Mouse (Mus musculus): Measurements from ENCODE around the gene Med26. TPM values are rescaled to one million over a fixed set of nuclear protein-coding genes. Genes with fewer than 3 reads are reported as not detected.

The Med26 gene
- total RNA-seq, 2 experiments from 2014 or later: 8.5 to 9.8 TPM

DNA sequence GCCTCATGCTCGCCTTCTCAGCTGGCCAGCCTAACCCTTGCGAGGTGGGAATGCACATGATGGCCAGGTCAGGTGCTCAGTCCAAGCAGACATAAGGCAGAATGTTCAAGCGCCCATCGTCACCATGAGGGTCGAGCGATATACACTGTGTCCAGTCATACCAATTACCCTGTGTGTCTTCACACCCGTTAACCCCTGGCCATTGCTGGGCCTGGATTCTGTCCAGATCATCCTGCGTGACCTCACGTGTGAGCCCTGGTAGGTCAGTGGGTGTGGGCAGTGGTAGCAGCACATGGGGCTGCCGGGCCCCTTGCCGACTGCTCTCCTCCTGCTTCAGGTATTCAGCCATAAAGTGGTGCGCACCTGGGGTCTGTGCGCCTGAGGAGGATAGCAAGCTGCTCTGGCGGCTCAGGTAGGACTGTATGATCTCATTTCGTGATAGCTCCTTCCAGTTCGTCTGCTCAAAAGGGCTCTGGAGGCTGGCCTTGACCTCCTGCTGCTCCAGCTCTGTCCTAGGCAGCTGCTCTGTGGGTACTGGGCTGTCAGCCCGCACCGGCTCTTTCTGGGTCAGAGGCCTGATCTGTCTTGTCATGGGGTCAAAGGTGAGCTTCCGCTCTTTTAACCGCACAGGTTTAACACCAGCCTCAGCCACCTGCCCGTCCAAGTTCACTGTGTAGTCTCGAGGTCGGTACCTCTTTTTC lies 52.5 kb downstream of the Med26 start:
- intact Hi-C loops (cut with DNase I): no loop called here
- DNase-seq (ENCODE audit: low spot score in 2 of 2): no peak

DNA sequence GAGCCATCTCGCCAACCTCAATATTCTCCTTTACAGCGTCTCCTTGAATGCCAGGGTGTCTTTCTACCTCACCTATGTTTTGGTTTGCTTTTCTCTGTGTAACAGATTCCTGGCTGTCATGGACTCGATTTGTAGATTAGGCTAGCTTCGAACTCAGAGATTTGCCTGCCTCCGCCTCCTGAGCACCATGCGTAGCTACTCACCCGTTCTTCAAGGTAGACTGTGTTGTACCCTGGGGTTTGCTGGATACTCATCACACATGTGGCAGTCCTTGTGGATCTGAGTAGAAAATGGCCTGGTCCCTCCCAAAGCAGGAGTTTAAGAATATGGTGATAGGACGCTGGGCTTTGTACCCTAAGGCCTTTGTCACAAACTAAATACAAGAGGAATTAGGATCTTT lies 54.7 kb downstream of the Med26 start:
- intact Hi-C loops (cut with DNase I): no loop called here
- no peak for DNase-seq (ENCODE audit: low spot score in 2 of 2)

DNA sequence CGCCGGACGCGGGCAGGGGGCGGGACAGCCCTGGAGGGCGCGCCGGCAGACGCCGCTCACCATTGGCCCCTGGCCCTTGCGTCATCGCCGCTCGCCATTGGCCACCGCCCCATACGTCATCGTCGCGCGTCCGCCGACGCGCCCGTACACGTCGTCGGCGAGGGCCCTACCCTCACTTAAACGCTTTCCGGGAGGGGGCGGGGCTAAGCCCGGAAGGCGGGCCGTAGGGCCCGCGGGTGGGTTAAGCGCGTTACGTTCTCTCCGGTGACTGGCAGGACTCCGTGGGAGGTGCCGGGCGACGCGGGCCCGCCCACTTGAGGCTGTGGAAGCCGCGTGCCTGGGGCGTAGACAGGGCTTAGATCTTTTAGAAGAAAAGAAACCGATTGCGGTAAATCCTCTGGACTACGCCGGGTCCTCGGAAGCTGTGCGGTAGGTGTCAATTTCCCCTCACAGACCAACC lies 55.4 kb downstream of the Med26 start:
- peak; percentile 99 for DNase-seq (ENCODE audit: low spot score in 2 of 2)
- intact Hi-C loops (cut with DNase I): loop anchor here (1.0 kb wide), 1 partner anchor 56 kb away; the partner anchor contains the start of gene Med26

DNA sequence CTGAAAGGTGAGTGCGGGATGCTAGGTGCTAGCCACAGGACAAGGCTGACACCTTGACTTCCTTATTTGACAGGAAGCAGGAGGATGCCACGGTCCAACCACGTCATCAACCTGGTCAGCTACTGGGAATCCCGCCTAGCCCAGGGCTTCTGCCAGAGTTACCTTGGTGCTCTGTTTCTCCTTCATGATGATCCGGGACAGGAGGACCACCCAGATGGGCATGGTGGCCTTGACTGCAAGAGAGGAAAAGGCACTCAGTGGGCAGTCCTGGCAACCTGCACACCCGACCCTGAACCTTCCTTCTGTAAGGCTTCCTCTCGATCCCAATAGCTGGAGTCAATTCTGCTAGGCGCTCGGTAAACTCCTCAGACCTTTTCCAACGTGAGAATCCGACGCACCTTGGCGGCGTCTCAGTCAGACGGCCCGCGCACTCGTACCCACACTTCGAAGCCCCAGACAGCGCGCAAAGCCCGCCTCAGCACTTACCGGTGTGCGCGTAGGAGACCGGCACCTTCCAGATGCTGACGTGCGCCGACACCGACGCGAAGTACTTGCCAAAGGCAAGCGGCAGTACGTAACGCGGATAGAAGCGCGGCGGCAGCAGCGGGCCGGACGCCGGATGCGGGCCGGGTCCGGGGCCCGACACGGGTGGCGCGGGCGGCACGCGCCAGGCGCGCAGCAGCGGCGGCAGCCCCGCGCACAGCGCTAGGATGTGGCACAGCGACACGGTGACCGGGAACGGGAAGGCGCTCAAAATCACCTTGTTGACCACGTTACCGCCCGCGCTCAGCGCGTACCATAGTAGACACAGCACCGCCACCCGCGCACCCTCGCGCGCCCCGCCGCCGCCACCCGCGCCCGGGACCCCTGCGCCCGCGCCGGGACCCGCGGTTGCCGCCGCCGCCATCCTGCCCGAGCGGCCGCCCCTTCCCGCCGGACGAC lies 56.1 kb downstream of the Med26 start, which contains the start of gene Slc35e1:
Slc35e1 (minus strand) TSS at position 935 of the 942 bp plus-strand sequence.
- DNase-seq (ENCODE audit: low spot score in 2 of 2): peak; percentile 42 to 54
- intact Hi-C loops (cut with DNase I): loop anchor here (1.0 kb wide), 1 partner anchor 56 kb away; the partner anchor contains the start of gene Med26

DNA sequence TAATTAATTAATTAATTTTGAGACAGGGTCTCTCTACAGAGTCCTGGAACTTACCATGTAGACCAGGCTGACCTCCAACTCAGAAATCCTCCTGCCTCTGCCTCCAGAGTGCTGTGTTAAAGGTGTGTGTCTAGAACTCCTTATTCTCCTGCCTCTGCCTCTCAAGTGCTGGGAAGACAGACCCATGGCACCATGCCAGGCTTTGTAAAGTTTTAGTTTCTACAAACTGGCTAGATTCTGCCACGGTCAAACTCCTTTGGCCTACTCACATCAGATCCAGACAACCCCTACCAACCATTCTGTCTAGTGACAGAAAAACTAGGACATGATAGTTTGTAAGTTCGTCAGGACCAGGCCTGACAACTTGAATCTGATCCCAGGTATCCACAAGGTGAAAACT lies 57.1 kb downstream of the Med26 start:
- intact Hi-C loops (cut with DNase I): no loop called here
- DNase-seq (ENCODE audit: low spot score in 2 of 2): peak in 1 of 2 experiments; percentile 23

DNA sequence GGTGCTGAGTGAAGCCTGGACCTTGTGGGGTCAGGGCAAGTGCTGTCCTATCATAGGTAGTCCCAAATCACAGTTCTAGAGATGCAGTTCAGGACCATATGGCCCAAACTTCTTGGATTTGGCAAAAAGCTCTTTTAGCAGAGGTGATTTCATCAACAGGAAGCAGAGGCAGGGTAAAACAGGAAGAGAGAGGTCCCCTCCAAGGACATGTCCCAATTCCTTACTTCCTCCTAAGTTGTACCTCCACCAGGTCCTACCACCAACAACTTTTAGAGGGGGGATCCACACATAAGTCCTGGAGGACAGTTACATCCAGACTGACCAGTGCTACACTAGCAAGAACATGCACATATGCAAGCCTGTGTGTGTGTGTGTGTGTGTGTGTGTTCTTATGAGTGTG lies 61.1 kb downstream of the Med26 start:
- intact Hi-C loops (cut with DNase I): no loop called here
- no peak for DNase-seq (ENCODE audit: low spot score in 2 of 2)

DNA sequence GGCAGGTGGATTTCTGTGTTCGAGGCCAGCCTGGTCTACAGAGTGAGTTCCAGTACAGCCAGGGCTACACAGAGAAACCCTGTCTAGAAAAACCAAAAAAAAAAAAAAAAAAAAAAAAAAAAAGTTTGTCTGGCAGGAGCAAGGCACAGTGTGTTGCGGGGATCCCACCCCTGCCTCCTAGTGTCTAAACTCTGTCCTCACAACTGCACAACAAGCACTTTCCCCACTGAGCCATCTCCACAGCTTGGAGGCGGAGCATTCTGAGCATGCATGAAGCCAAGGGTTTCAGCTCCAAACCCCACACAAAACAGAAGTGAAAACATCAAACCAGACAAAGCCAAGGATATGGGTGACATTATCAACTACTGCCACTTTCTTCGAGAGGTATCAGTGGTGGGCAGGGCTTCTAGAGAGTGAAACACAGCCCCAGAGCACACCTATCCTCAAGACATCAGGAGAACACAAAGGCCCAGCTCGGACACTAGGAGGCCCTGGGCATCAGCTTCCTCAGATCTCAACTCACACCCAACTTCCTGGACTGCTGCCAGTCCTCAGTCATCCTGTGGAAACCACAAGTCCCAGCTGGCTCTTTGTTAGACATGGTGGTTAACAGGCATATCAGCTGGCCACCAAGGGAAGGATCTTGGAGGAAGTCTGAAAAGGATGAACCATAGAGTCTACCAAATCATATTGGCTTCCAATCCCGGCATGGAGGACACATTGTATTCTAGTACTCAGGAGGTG lies 62.4 kb downstream of the Med26 start:
- intact Hi-C loops (cut with DNase I): no loop called here
- DNase-seq (ENCODE audit: low spot score in 2 of 2): peak; percentile 52 to 61

DNA sequence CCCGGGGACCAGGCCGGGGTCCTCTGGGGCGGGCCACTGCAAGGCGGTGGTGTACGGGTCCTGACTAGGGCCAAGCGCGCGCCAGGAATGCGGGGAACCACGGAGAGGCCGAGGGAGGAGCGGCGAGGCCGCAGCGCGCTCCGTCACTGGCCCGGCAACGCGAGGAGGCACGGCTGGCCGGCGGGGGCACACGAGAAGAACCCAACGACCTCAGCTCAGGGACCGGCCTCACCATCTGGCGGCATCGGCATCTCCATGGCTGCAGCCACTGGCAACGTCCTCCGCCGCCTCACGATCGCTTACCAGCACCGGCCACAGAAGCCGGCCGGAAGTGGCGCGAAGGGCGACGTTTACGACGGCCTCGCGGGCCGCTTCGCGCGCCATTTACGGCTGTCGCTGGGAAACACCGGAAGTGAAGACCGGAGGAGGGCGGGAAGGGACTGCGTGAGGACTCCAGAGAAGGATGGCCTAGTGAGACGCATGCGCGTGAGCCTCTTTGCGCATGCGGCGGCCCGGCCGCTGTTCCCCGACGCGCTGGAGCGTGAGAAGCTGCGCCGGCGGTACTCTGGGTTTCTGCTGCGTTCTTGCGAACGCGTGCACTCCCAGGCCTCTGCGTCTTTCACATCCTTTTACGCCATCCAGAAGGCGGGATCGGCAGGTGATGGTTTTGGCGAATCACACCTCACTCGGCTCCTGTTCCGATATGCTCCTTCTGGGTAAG lies 73.1 kb downstream of the Med26 start, which contains the start of gene Cherp:
Cherp (minus strand) TSS at position 401 of the 721 bp plus-strand sequence.
- DNase-seq (ENCODE audit: low spot score in 2 of 2): peak; percentile 98 to 99
- intact Hi-C loops (cut with DNase I): no loop called here

DNA sequence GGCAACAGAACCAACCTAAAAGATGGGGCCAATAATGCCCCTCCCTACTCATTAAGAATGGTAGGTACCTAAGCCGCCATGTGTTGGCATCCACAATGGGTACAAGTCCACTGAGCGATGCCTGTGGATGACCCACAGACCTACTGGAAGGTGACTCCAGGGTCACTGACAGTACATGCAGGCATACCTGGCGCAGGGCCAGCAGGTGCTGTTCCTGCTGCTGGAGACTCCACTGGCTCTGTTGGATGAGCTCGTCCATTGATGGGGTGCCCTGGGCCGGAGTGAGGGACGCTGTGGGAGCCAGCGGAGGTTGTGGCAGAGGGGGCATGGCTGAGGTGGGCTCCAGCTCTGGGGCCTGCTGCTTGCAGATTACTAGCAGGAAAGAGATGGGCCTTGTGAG lies 77.4 kb downstream of the Med26 start:
- DNase-seq (ENCODE audit: low spot score in 2 of 2): no peak
- intact Hi-C loops (cut with DNase I): no loop called here

DNA sequence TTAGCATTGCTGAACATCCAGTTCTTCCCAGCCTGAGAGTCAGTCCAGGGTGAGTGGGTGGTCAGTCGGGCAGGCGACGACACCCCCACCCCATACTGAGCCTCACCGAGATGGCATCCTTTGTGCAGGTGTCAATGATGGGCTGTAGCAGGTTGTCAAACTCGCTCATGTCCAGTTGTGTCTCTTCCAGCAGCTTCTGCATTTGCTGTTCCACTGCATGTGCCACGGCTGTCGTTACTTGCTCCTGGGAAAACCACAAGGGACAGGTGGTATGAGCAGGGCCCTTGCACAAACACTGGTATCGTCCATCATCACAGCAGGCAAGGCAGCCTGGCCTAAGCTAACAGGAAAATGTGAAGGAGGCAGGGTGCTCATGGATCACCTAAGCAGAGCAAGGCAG lies 78.1 kb downstream of the Med26 start:
- DNase-seq (ENCODE audit: low spot score in 2 of 2): no peak
- intact Hi-C loops (cut with DNase I): no loop called here

DNA sequence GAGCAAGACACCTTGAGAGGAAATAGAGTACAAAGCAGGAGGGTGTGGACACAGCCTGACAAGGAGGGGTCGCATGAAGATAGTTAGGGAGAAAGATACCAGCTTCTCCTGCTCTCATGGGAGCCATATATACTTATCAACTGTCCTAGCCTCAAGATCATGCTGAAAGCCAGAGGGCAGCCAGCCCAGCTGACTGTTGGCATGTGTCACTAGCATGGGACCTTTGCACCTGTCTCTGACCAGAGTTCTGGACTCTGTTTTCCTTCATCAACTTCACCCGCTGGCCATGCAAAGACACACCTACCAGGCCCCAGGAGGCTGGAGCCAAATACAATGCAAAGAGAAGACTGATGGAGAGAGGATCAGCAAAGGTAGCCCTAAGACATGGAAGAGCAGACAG lies 78.8 kb downstream of the Med26 start:
- DNase-seq (ENCODE audit: low spot score in 2 of 2): no peak
- intact Hi-C loops (cut with DNase I): no loop called here

DNA sequence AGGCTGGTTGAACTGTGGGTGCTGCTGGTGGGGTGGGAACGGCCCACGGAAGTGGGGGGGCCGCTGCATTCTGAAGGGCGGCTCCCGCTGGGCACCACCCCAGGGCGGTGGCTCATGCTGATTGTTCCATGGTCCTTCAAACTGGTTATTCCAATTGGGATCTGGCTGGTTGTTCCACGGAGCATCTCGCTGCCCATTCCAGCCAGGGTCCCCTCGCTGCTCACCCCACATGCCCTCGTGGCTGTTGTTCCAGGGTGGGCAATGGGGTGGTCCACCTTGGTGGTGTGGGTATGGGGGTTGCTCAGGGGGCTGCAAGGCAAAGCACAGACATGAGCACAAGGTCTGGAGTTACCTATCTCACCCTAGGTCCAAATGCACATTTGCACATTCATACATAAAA lies 83.9 kb downstream of the Med26 start:
- intact Hi-C loops (cut with DNase I): no loop called here

DNA sequence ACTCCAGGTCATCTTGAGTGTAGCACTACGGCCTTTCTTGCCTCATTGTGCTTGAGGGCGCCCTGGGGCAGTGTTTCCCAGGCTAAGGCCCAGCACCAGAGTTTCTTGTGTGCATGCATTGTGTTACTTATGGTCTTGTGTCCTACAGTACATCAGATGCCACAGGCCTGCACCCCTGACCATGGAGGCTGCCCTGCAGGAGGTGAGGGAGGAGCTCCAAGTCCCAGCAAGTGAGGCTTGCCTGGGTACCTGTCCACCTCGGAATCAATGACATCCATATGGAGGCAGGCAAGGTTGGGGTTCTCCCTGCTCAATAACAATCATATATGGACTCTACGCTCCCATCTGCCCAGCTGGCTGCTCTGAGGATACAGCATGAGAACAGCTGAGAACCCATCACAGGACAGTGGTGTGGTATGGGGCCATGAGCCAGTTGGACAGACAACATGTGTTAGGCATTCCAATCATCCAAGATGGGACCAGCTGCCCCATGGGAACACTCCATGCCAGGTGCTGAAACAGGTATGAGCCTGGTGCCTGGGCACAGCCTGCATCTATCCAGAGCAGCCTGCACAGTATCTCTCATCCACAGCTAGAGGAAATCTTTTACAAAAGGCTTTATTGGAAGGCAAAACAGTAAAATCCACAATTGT lies 88.1 kb downstream of the Med26 start:
- intact Hi-C loops (cut with DNase I): no loop called here
- no peak for DNase-seq (ENCODE audit: low spot score in 2 of 2)

More for the DNA sequence above, 83.9 kb downstream of the Med26 start:
- no peak for DNase-seq (ENCODE audit: low spot score in 2 of 2)

DNA sequence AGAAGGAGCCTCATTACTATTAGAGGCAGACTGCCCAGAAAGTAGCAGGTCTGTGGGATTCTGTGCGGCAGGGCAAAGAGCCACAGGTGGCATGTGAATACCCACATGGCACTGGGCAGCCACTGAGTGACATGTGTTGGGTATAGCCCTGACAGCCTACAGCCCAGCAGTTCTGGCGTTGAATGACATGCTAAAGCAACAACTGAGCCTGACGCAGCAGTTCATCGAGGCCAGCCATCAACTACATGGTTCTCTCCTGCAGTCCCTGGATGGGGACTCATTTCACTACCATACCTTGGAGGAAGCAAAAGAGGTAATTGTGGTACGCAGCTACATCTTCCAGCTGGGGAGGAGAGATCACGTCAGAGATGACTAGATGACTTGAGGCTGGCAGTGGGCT lies 89.6 kb downstream of the Med26 start:
- intact Hi-C loops (cut with DNase I): no loop called here
- no peak for DNase-seq (ENCODE audit: low spot score in 2 of 2)

DNA sequence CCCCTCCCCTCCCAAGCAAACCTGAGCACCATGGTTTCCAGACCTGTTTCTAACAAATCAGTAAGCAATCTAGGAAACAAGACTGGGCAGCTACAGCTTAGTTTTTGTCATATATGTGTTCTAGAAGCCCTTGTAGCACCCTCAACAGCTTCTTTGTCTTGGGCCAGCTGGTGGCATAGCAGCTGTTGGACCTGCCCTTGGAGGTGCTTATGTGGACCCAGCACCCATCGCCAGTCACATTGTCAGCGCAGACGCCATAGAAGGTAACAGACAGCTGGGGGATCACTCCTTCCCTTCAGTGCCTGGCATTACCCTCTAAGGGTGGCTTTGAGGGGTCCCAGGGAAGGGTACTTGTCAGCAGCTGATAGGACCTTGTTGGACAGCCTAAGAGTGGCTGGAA lies 90.3 kb downstream of the Med26 start:
- no peak for DNase-seq (ENCODE audit: low spot score in 2 of 2)
- intact Hi-C loops (cut with DNase I): no loop called here

DNA sequence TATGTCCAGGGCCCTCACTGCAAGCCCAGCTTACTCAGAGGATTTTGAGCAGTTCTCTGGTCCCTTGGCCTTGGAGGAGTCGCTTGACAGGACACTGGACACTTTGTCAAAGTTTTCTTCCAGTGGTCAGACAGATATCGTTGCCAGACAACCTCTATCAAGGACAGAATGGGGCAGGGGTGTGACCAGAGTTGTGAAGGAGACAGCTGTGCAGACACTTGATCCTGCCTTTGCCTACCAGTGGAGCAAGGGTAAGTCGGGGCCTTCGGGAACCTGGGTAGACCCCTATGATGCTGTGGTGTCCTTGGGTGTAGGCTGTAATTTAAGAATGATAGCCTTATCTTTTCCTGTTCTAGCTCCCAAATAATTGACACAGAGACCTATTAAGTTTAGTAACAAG lies 92.8 kb downstream of the Med26 start:
- intact Hi-C loops (cut with DNase I): no loop called here
- DNase-seq (ENCODE audit: low spot score in 2 of 2): no peak

DNA sequence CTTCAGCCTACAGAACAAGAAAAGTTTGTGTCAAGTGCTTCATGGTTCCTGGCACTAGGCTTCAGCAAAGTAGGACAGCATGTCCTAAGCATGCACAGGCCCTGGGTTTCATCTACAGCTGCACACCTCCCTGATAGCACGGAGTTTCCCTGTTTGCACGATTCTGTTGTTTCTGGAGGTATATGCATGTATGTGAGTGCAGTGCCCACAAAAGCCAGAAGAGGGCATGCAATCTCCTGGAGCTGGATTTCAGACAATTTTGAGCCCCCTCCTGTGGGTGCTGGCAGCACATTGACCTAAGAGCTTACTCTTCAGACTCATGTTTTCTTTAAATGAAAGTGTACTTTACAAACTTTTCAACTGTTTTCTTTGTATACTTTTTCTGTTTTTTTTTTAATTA lies 94.2 kb downstream of the Med26 start:
- intact Hi-C loops (cut with DNase I): no loop called here
- DNase-seq (ENCODE audit: low spot score in 2 of 2): no peak

DNA sequence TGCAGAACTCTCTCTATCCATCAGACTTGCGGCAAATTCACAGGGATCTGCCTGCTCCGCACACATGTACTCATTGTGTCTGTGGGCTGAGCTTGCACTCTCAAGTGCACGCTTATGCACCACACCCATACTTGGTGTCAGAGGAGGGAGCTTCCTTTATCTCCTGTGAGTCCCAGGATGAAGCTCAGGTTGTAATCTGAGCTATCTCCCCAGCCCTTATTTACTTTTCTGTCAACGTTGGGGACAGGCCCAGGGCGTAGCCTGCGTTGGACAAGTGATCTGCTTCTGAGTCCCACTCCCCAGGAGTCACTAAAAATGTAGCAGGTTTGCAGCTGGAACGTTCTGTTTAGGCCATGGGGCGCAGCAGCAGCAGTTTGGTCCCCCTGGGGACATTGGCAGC lies 96.6 kb downstream of the Med26 start:
- DNase-seq (ENCODE audit: low spot score in 2 of 2): no peak
- intact Hi-C loops (cut with DNase I): no loop called here

DNA sequence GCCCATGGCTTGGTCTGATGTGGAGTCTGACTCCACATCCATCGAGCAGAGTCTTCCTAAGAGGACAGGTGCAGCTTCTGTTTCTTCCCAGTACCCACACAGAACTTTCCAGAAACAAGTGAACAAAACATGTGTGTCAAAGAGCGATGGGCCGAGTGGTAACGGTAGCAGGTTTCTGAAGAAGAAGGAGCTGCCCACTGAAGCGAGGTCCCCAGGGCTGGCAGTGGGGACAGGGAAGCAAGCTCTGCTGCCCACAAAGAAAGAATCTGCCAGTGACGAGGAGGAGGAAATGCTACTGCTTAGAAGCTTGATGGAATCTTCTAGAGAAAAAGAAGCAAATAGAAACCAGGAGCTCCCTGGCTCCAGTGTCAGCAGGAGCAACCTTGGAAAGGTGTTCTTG lies 103.0 kb downstream of the Med26 start:
- intact Hi-C loops (cut with DNase I): no loop called here
- no peak for DNase-seq (ENCODE audit: low spot score in 2 of 2)
